Mouse (Mus musculus) neural tube, embryonic 13.5 days (tissue): ENCODE results near the gene 1300017J02Rik. TPM values are rescaled to one million over a fixed set of nuclear protein-coding genes. Genes with fewer than 3 reads are reported as not detected.
A peak's percentile ranks its signal among the peaks of the same experiment; 100 is the strongest.

Source experiments
- ATAC-seq: fragments of 200-750 bp; cut with Nextera tagmentation; 2 replicates; pipeline ENCODE4 v1.8.0; 2017; ENCODE audit warnings: low read depth, mild to moderate bottlenecking, moderate TSS enrichment, moderate library complexity
- H3K27ac ChIP-seq: fragments of 300-500 bp; sonication (generic); replicated peaks from 2 replicates; pipeline ENCODE4 v1.5.1; 2015; ENCODE audit warnings: moderate library complexity, mild to moderate bottlenecking, inconsistent platforms
- H3K27me3 ChIP-seq: fragments of 300-500 bp; sonication (generic); 2 replicates; pipeline ENCODE4 v1.6.1; 2015; ENCODE audit warnings: mild to moderate bottlenecking, inconsistent platforms
- H3K36me3 ChIP-seq: fragments of 300-500 bp; sonication (generic); 2 replicates; pipeline ENCODE4 v1.6.1; 2015; ENCODE audit warnings: mild to moderate bottlenecking, inconsistent platforms
- H3K4me1 ChIP-seq: fragments of 300-500 bp; sonication (generic); replicated peaks from 2 replicates; pipeline ENCODE4 v1.6.1; 2015; ENCODE audit warnings: inconsistent platforms
- H3K4me2 ChIP-seq: fragments of 300-500 bp; sonication (generic); 2 replicates; pipeline ENCODE4 v1.6.1; 2015; ENCODE audit warnings: inconsistent platforms, mild to moderate bottlenecking, moderate library complexity
- H3K4me3 ChIP-seq: fragments of 300-500 bp; sonication (generic); 2 replicates; pipeline ENCODE4 v1.5.1; 2015; ENCODE audit warnings: mild to moderate bottlenecking, inconsistent platforms
- H3K9ac ChIP-seq: fragments of 300-500 bp; sonication (generic); 2 replicates; pipeline ENCODE4 v1.6.1; 2015; ENCODE audit warnings: moderate library complexity, mild to moderate bottlenecking, inconsistent platforms
- H3K9me3 ChIP-seq: fragments of 300-500 bp; sonication (generic); 2 replicates; pipeline ENCODE4 v1.6.1; 2016; ENCODE audit warnings: inconsistent platforms
- WGBS: fragments of 180-500 bp; shearing (Covaris S2); methylation state at CpG from one replicate; pipeline ENCODE4 v1.1.7; 2015; 5-methylcytosine and 5-hydroxymethylcytosine counted together
- polyA plus RNA-seq: library from polyadenylated mRNA; unstranded; fragments of >200 nt; fragmentation: Nextera tagmentation; extraction: Ambion mirVana; gene quantifications from 2 replicates; pipeline ENCODE4 v1.2.1, GENCODE M21; 2015

The 1300017J02Rik gene
- polyA plus RNA-seq, 1 experiment from 2014 or later: 1.6 TPM

- Histone ChIP-seq H3K9me3 (no peaks in the 10 kb centered on the region), H3K36me3 (no peaks in the 10 kb centered on the region), H3K4me2 (no peak overlapping the region), H3K4me3 (no peak overlapping the region), H3K4me1 (peaks cover 26% of the 10 kb centered on the region), H3K27ac (no peak overlapping the region), H3K27me3 (no peaks in the 10 kb centered on the region), H3K9ac (no peak overlapping the region)
- ATAC-seq: no peak
- WGBS: 81% methylated on average over 4 of the region's 4 CpGs
These were observed 2.6 kb downstream of the 1300017J02Rik start for GRCm38 (mm10) chr9:103302239-103302638.

GRCm38 (mm10) chr9:103301086-103301485, 3.8 kb downstream of the 1300017J02Rik start:
- no peaks in the 10 kb centered on the region for H3K9me3 ChIP-seq
- no peak overlapping the region for H3K9ac ChIP-seq
- peaks cover 16% of the 10 kb centered on the region for H3K4me1 ChIP-seq
- H3K27me3 ChIP-seq: no peaks in the 10 kb centered on the region
- no peak overlapping the region for H3K4me3 ChIP-seq
- H3K4me2 ChIP-seq: no peak overlapping the region
- WGBS: 94% methylated on average over 8 of the region's 8 CpGs
- H3K36me3 ChIP-seq: no peaks in the 10 kb centered on the region
- no peak for ATAC-seq
- no peak overlapping the region for H3K27ac ChIP-seq

- WGBS: 94% methylated on average over 2 of the region's 2 CpGs
- ATAC-seq: no peak
- Histone ChIP-seq H3K9me3 (no peaks in the 10 kb centered on the region), H3K4me2 (no peak overlapping the region), H3K27me3 (no peaks in the 10 kb centered on the region), H3K9ac (no peak overlapping the region), H3K27ac (no peak overlapping the region), H3K4me3 (no peak overlapping the region), H3K36me3 (no peaks in the 10 kb centered on the region), H3K4me1 (no peaks in the 10 kb centered on the region)
These were observed 10.4 kb downstream of the 1300017J02Rik start for GRCm38 (mm10) chr9:103294507-103294906.

GRCm38 (mm10) chr9:103288489-103289180, 16.2 kb downstream of the 1300017J02Rik start:
- Histone ChIP-seq H3K27me3 (no peaks in the 10 kb centered on the region), H3K4me3 (no peak overlapping the region), H3K27ac (no peak overlapping the region), H3K36me3 (no peaks in the 10 kb centered on the region), H3K9ac (no peak overlapping the region), H3K9me3 (no peaks in the 10 kb centered on the region), H3K4me2 (no peak overlapping the region), H3K4me1 (no peaks in the 10 kb centered on the region)
- whole genome bisulfite sequencing: 89% methylated on average over 13 of the region's 13 CpGs
- no peak for ATAC-seq

GRCm38 (mm10) chr9:103287840-103288488, 16.9 kb downstream of the 1300017J02Rik start:
- Histone ChIP-seq H3K9me3 (no peaks in the 10 kb centered on the region), H3K4me3 (no peak overlapping the region), H3K36me3 (no peaks in the 10 kb centered on the region), H3K4me1 (no peaks in the 10 kb centered on the region), H3K4me2 (no peak overlapping the region), H3K27me3 (no peaks in the 10 kb centered on the region), H3K9ac (no peak overlapping the region), H3K27ac (no peak overlapping the region)
- ATAC-seq: no peak
- 88% methylated on average over 19 of the region's 19 CpGs for WGBS

GRCm38 (mm10) chr9:103286901-103287422, 17.9 kb downstream of the 1300017J02Rik start:
- no peaks in the 10 kb centered on the region for H3K36me3 ChIP-seq
- no peak overlapping the region for H3K4me2 ChIP-seq
- H3K9me3 ChIP-seq: no peaks in the 10 kb centered on the region
- no peak overlapping the region for H3K9ac ChIP-seq
- no peak overlapping the region for H3K27ac ChIP-seq
- ATAC-seq: no peak
- no peaks in the 10 kb centered on the region for H3K4me1 ChIP-seq
- WGBS: 75% methylated on average over 13 of the region's 13 CpGs
- no peaks in the 10 kb centered on the region for H3K27me3 ChIP-seq
- H3K4me3 ChIP-seq: no peak overlapping the region

- H3K9me3 ChIP-seq: no peaks in the 10 kb centered on the region
- H3K27me3 ChIP-seq: no peaks in the 10 kb centered on the region
- no peak overlapping the region for H3K4me3 ChIP-seq
- H3K27ac ChIP-seq: no peak overlapping the region
- H3K9ac ChIP-seq: no peak overlapping the region
- 64% methylated on average over 4 of the region's 4 CpGs for WGBS
- H3K36me3 ChIP-seq: no peaks in the 10 kb centered on the region
- ATAC-seq: no peak
- H3K4me1 ChIP-seq: no peaks in the 10 kb centered on the region
- no peak overlapping the region for H3K4me2 ChIP-seq
These were observed 18.5 kb downstream of the 1300017J02Rik start for GRCm38 (mm10) chr9:103286396-103286795.

GRCm38 (mm10) chr9:103276876-103277275, 28.0 kb downstream of the 1300017J02Rik start:
- Histone ChIP-seq H3K9me3 (no peaks in the 10 kb centered on the region), H3K4me2 (no peak overlapping the region), H3K27ac (no peak overlapping the region), H3K4me1 (no peaks in the 10 kb centered on the region), H3K27me3 (no peaks in the 10 kb centered on the region), H3K4me3 (no peak overlapping the region), H3K36me3 (no peaks in the 10 kb centered on the region), H3K9ac (no peak overlapping the region)
- WGBS: 90% methylated on average over 6 of the region's 6 CpGs
- ATAC-seq: no peak

- Histone ChIP-seq H3K36me3 (no peaks in the 10 kb centered on the region), H3K27me3 (no peaks in the 10 kb centered on the region), H3K4me3 (no peak overlapping the region), H3K9ac (no peak overlapping the region), H3K4me1 (peaks cover 10% of the 10 kb centered on the region), H3K27ac (no peak overlapping the region), H3K9me3 (no peaks in the 10 kb centered on the region), H3K4me2 (no peak overlapping the region)
- WGBS: 79% methylated on average over 1 of the region's 1 CpGs
- no peak for ATAC-seq
These were observed 29.2 kb downstream of the 1300017J02Rik start for GRCm38 (mm10) chr9:103275676-103276075.

GRCm38 (mm10) chr9:103274819-103275218, 30.1 kb downstream of the 1300017J02Rik start:
- Histone ChIP-seq H3K9me3 (no peaks in the 10 kb centered on the region), H3K27ac (no peak overlapping the region), H3K27me3 (no peaks in the 10 kb centered on the region), H3K4me2 (no peak overlapping the region), H3K4me1 (peaks cover 10% of the 10 kb centered on the region), H3K36me3 (no peaks in the 10 kb centered on the region), H3K4me3 (no peak overlapping the region), H3K9ac (no peak overlapping the region)
- WGBS: 93% methylated on average over 8 of the region's 8 CpGs
- no peak for ATAC-seq

GRCm38 (mm10) chr9:103271104-103271503, 33.8 kb downstream of the 1300017J02Rik start:
- no peak overlapping the region for H3K9ac ChIP-seq
- no peaks in the 10 kb centered on the region for H3K9me3 ChIP-seq
- no peak overlapping the region for H3K27ac ChIP-seq
- peaks cover 10% of the 10 kb centered on the region for H3K4me1 ChIP-seq
- no peaks in the 10 kb centered on the region for H3K36me3 ChIP-seq
- no peaks in the 10 kb centered on the region for H3K27me3 ChIP-seq
- no peak overlapping the region for H3K4me3 ChIP-seq
- no peak overlapping the region for H3K4me2 ChIP-seq
- ATAC-seq: peak; percentile 89
- 16% methylated on average over 4 of the region's 4 CpGs for WGBS

- H3K4me1 ChIP-seq: no peaks in the 10 kb centered on the region
- WGBS: 88% methylated on average over 4 of the region's 4 CpGs
These were observed 39.1 kb downstream of the 1300017J02Rik start for GRCm38 (mm10) chr9:103265778-103266177.

More at GRCm38 (mm10) chr9:103265778-103266177, 39.1 kb downstream of the 1300017J02Rik start:
- no peaks in the 10 kb centered on the region for H3K36me3 ChIP-seq
- no peak overlapping the region for H3K4me3 ChIP-seq
- H3K9ac ChIP-seq: no peak overlapping the region
- no peaks in the 10 kb centered on the region for H3K27me3 ChIP-seq
- no peak overlapping the region for H3K4me2 ChIP-seq
- no peak for ATAC-seq
- H3K27ac ChIP-seq: no peak overlapping the region
- no peaks in the 10 kb centered on the region for H3K9me3 ChIP-seq
